Mouse (Mus musculus) right cerebral cortex, adult 2 months (tissue): ENCODE measurements around the gene Zdhhc8.

Source experiments
- DNase-seq, 2 experiments: peaks; one replicate each; pipeline ENCODE4 v3.0.0; 2021 to 2022; ENCODE audit warnings: low spot score in 2 of 2

Zdhhc8 gene

GRCm38 (mm10) chr16:18234671-18235388 lies at the start of gene Zdhhc8:
Zdhhc8 (minus strand) TSS chr16:18235136.
- DNase-seq, result peak; percentile 75 to 83

- no peak for DNase-seq
These were observed 40.2 kb upstream of the Zdhhc8 start for GRCm38 (mm10) chr16:18275166-18275565.

- no peak for DNase-seq
These were observed 33.2 kb upstream of the Zdhhc8 start for GRCm38 (mm10) chr16:18268182-18268581.

GRCm38 (mm10) chr16:18265024-18265423 lies 30.1 kb upstream of the Zdhhc8 start:
- no peak for DNase-seq

- DNase-seq, result no peak
These were observed 23.3 kb upstream of the Zdhhc8 start, which contains the start of gene Gm49776 for GRCm38 (mm10) chr16:18258221-18258620. Gm49776 (minus strand) TSS chr16:18258321.

GRCm38 (mm10) chr16:18253866-18254265 lies 18.9 kb upstream of the Zdhhc8 start:
- DNase-seq, result no peak

- no peak for DNase-seq
These were observed 17.8 kb upstream of the Zdhhc8 start for GRCm38 (mm10) chr16:18252736-18253135.

GRCm38 (mm10) chr16:18250828-18251790 lies 16.2 kb upstream of the Zdhhc8 start:
- DNase-seq, result no peak

GRCm38 (mm10) chr16:18250231-18250630 lies 15.3 kb upstream of the Zdhhc8 start:
- no peak for DNase-seq

GRCm38 (mm10) chr16:18249364-18249967 lies 14.5 kb upstream of the Zdhhc8 start:
- DNase-seq, result peak; percentile 41 to 54

GRCm38 (mm10) chr16:18248433-18249363 lies 13.8 kb upstream of the Zdhhc8 start, which contains the start of the genes Trmt2a and Ranbp1:
Trmt2a (plus strand) TSS chr16:18248679.
Ranbp1 (minus strand) TSS chr16:18248732.
- peak; percentile 98 to 99 for DNase-seq

GRCm38 (mm10) chr16:18247521-18248399 lies 12.8 kb upstream of the Zdhhc8 start:
- peak; percentile 37 to 57 for DNase-seq

GRCm38 (mm10) chr16:18241581-18241980 lies 6.6 kb upstream of the Zdhhc8 start:
- DNase-seq, result no peak

GRCm38 (mm10) chr16:18236676-18237501 lies 2.0 kb upstream of the Zdhhc8 start:
- no peak for DNase-seq

- peak; percentile 66 to 78 for DNase-seq
These were observed 591 bp upstream of the Zdhhc8 start for GRCm38 (mm10) chr16:18235389-18236065.

- no peak for DNase-seq
These were observed 841 bp downstream of the Zdhhc8 start for GRCm38 (mm10) chr16:18233919-18234670.

- no peak for DNase-seq
These were observed 1.5 kb downstream of the Zdhhc8 start for GRCm38 (mm10) chr16:18233451-18233850.

GRCm38 (mm10) chr16:18231451-18231850 lies 3.5 kb downstream of the Zdhhc8 start:
- no peak for DNase-seq
